Mouse (Mus musculus): ENCODE results near the gene 1700129C05Rik. TPM values are rescaled to one million over a fixed set of nuclear protein-coding genes. Genes with fewer than 3 reads are reported as not detected.

1700129C05Rik gene
- total and polyA plus RNA-seq, 2 experiments from 2014 or later = not detected

DNA sequence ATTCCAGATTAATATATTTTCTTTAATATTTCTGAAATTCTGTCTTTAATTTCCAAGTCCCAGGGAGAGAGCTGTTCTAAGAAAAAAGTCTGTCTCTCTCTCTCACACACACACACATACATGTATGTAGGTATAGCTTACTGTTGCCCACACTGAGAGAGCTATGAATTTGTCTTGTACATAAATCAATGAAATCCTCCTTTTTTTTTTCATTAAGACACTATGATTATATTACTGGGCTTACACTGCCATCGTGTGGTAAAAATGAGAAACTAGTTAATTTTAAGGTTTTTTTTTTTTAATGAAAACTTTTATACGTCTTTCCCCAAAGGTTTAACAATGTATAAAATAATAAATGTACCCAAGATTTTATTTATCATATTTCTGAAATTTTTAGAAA lies 28.4 kb downstream of the 1700129C05Rik start:
- H3K9ac ChIP-seq = no peak overlapping the region
- ATAC-seq = 0 out of 2 replicates have a peak, but pooled peaks have one; percentile 45
- DNase-seq = peak; percentile 59
- TF ChIP-seq CTCF (IDR thresholded peaks at IDR 0.05; ENCODE audit: low read depth) = peak; percentile 57
- H3K4me2 ChIP-seq (ENCODE audit: low read depth) = no peak overlapping the region
- H3K4me3 ChIP-seq (ENCODE audit: low read depth, low read length) = no peak overlapping the region
- H3K27me3 ChIP-seq (ENCODE audit: insufficient read depth, low read length) = no peaks in the 10 kb centered on the region
- no peaks in the 10 kb centered on the region for H3K36me3 ChIP-seq (ENCODE audit: insufficient read depth)
- WGBS = 3% methylated on average over 2 of the region's 2 CpGs
- H3K9me3 ChIP-seq (ENCODE audit: low read length) = no peaks in the 10 kb centered on the region
- H3K4me1 ChIP-seq (ENCODE audit: insufficient read depth) = no peaks in the 10 kb centered on the region
- no peak overlapping the region for H3K27ac ChIP-seq (ENCODE audit: low read depth, low read length)

DNA sequence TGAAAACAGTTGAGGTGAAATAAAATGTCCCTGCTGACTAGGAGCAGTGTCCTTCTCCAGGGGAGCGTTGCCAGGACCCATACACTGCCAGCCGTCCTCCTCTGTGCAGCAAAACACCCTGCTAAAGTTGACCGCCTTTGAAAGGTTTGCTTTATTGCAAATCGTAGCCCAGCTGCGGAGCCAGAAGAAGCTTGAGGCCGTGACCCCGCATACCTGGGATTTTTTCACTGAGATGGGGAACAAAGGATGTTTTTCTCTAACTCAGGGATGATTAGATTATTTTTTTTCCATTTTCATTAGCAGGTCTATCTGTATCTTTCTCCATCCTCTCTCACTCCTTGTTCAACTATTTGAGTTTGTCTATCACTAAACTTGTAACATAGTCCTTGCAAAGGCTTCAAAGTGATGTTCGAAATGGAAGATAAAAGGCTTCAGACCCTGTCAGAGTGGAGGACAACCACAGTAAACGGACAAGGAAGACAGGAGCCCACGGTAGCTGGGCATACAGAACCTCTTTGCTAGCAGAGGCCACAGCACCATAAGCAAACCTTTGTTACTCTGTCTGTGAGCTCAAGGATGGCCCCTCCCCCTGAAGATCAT lies 38.6 kb downstream of the 1700129C05Rik start:
- DNase-seq (no peak), ATAC-seq (no peak)
- H3K4me3 ChIP-seq (ENCODE audit: low read depth, low read length) = no peak overlapping the region
- no peak overlapping the region for H3K4me2 ChIP-seq (ENCODE audit: low read depth)
- no peaks in the 10 kb centered on the region for H3K36me3 ChIP-seq (ENCODE audit: insufficient read depth)
- H3K4me1 ChIP-seq (ENCODE audit: insufficient read depth) = no peaks in the 10 kb centered on the region
- 32% methylated on average over 10 of the region's 10 CpGs for WGBS
- no peak overlapping the region for H3K27ac ChIP-seq (ENCODE audit: low read depth, low read length)
- H3K9ac ChIP-seq = no peak overlapping the region
- no peaks in the 10 kb centered on the region for H3K9me3 ChIP-seq (ENCODE audit: low read length)
- no peak for TF ChIP-seq CTCF (IDR thresholded peaks at IDR 0.05; ENCODE audit: low read depth)
- no peaks in the 10 kb centered on the region for H3K27me3 ChIP-seq (ENCODE audit: insufficient read depth, low read length)

DNA sequence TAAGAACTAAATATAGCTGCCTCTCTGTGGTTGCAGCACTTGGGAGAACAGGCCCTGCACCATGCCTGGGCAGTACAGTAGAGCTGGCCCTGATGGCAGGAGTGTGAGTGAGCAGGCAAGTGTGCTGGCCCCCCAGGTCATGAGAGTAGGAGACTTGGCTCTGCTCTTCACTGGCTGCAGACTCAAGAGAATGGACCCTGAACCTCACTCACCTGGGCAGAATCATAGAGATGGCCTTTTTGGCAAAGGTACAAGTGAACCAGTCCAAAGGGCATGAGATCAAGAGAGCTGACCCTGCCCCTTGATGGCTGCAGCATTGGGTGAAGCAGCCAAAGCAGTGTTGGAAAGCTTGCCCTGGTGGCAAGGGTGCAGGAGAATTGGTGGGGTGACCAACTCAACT lies 49.1 kb downstream of the 1700129C05Rik start:
- H3K4me3 ChIP-seq (ENCODE audit: low read depth, low read length) = no peak overlapping the region
- no peaks in the 10 kb centered on the region for H3K27me3 ChIP-seq (ENCODE audit: insufficient read depth, low read length)
- H3K27ac ChIP-seq (ENCODE audit: low read depth, low read length) = no peak overlapping the region
- no peak for DNase-seq
- no peaks in the 10 kb centered on the region for H3K4me1 ChIP-seq (ENCODE audit: insufficient read depth)
- no peak for TF ChIP-seq CTCF (IDR thresholded peaks at IDR 0.05; ENCODE audit: low read depth)
- H3K4me2 ChIP-seq (ENCODE audit: low read depth) = no peak overlapping the region
- ATAC-seq = no peak
- H3K9ac ChIP-seq = no peak overlapping the region
- no peaks in the 10 kb centered on the region for H3K36me3 ChIP-seq (ENCODE audit: insufficient read depth)
- no peaks in the 10 kb centered on the region for H3K9me3 ChIP-seq (ENCODE audit: low read length)

DNA sequence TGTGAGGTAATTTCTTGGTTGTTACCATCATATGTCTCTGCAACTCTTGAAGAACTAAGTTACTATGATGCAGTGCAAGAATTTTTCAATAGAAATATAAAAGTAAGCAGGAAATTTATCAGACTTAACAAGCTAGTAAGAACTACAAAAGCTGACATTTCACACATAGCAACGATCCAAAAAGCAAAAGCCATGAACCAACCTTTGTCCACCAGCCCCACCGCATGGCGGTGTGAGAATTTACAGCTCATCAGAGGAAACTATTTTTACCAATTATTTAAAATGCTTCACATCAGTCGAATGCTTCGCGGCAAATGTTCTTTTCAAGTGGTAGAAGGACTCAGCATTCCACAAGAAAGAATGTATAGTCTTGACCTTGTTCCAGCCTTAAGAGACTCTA lies 58.3 kb downstream of the 1700129C05Rik start:
- peak; percentile 68 for TF ChIP-seq CTCF (IDR thresholded peaks at IDR 0.05; ENCODE audit: low read depth)
- H3K36me3 ChIP-seq (ENCODE audit: insufficient read depth) = no peaks in the 10 kb centered on the region
- no peaks in the 10 kb centered on the region for H3K4me1 ChIP-seq (ENCODE audit: insufficient read depth)
- H3K4me3 ChIP-seq (ENCODE audit: low read depth, low read length) = no peak overlapping the region
- no peaks in the 10 kb centered on the region for H3K27me3 ChIP-seq (ENCODE audit: insufficient read depth, low read length)
- DNase-seq (peak; percentile 64), ATAC-seq (no peak; the same call in 1 of the 2 replicates)
- H3K9me3 ChIP-seq (ENCODE audit: low read length) = no peaks in the 10 kb centered on the region
- 27% methylated on average over 6 of the region's 6 CpGs for WGBS
- no peak overlapping the region for H3K27ac ChIP-seq (ENCODE audit: low read depth, low read length)
- no peak overlapping the region for H3K4me2 ChIP-seq (ENCODE audit: low read depth)
- no peak overlapping the region for H3K9ac ChIP-seq

Other genes starting within 250 kb of the 1700129C05Rik start
- not detected in 2 replicates for gene Gm5142, start 35.9 kb upstream of the 1700129C05Rik start, total RNA-seq (2014; rRNA removed)
- gene Gm5142, start 35.9 kb upstream of the 1700129C05Rik start, polyA plus RNA-seq (2015; fragmentation: Nextera tagmentation; extraction: Ambion mirVana) = not detected in 2 replicates
- 48.9 and 57.8 TPM in 2 replicates for gene Rcbtb1, start 58.3 kb upstream of the 1700129C05Rik start, total RNA-seq (2014; rRNA removed)
- gene Rcbtb1, start 58.3 kb upstream of the 1700129C05Rik start, polyA plus RNA-seq (2015; fragmentation: Nextera tagmentation; extraction: Ambion mirVana) = 16.8 and 33.5 TPM in 2 replicates
- not detected in 2 replicates for gene Gm6904, start 117.3 kb upstream of the 1700129C05Rik start, total RNA-seq (2014; rRNA removed)
- not detected in 2 replicates for gene Gm6904, start 117.3 kb upstream of the 1700129C05Rik start, polyA plus RNA-seq (2015; fragmentation: Nextera tagmentation; extraction: Ambion mirVana)
- gene Phf11a, start 154.6 kb upstream of the 1700129C05Rik start, total RNA-seq (2014; rRNA removed) = not detected in 2 replicates
- gene Phf11a, start 154.6 kb upstream of the 1700129C05Rik start, polyA plus RNA-seq (2015; fragmentation: Nextera tagmentation; extraction: Ambion mirVana) = not detected in 2 replicates
- gene Phf11b, start 198.5 kb upstream of the 1700129C05Rik start, total RNA-seq (2014; rRNA removed) = 0.38 TPM in 1 of 2 replicates, not detected in the other
- gene Phf11b, start 198.5 kb upstream of the 1700129C05Rik start, polyA plus RNA-seq (2015; fragmentation: Nextera tagmentation; extraction: Ambion mirVana) = 0.46 and 0.53 TPM in 2 replicates
- gene Phf11d, start 222.6 kb upstream of the 1700129C05Rik start, total RNA-seq (2014; rRNA removed) = 0.69 and 1.00 TPM in 2 replicates
- 0.49 and 0.85 TPM in 2 replicates for gene Phf11d, start 222.6 kb upstream of the 1700129C05Rik start, polyA plus RNA-seq (2015; fragmentation: Nextera tagmentation; extraction: Ambion mirVana)